Mouse (Mus musculus) heart, adult 2 months (tissue): ENCODE measurements at regions not wholly inside any gene's neighbourhood (a gene's known extent, or its start where the extent isn't known, plus 50 kb on each side); places are given as distances from the start of the nearest gene placed in this dataset.

Experiments
- DNase-seq, 2 experiments: peaks; one replicate each; pipeline ENCODE4 v3.0.0; 2021
- H3K27ac ChIP-seq: fragments of 200-600 bp; 2 replicates; pipeline ENCODE4 v1.8.1; 2022
- H3K27me3 ChIP-seq: fragments of 200-500 bp; 2 replicates; pipeline ENCODE4 v1.6.1; 2012; ENCODE audit warnings: mild to moderate bottlenecking, low read length, inconsistent platforms, mixed read lengths; ENCODE audit not compliant: control insufficient read depth, insufficient read depth
- H3K36me3 ChIP-seq: fragments of 200-500 bp; 2 replicates; pipeline ENCODE4 v1.6.1; 2012; ENCODE audit warnings: low read length, inconsistent platforms; ENCODE audit not compliant: control insufficient read depth, insufficient read depth
- H3K4me1 ChIP-seq: fragments of 200-500 bp; 2 replicates; pipeline ENCODE4 v1.6.1; 2011; ENCODE audit warnings: low read length; ENCODE audit not compliant: control insufficient read depth, insufficient read depth
- H3K4me3 ChIP-seq: fragments of 200-600 bp; 2 replicates; pipeline ENCODE4 v1.8.1; 2022
- H3K79me2 ChIP-seq: fragments of 200-500 bp; replicated peaks from 2 replicates; pipeline ENCODE4 v1.6.1; 2012; ENCODE audit warnings: mild to moderate bottlenecking, inconsistent platforms, low read length, moderate library complexity, mixed read lengths; ENCODE audit not compliant: control insufficient read depth, insufficient read depth
- H3K9ac ChIP-seq: fragments of 200-500 bp; 2 replicates; pipeline ENCODE4 v1.6.1; 2012; ENCODE audit warnings: low read depth, mild to moderate bottlenecking, control low read depth, inconsistent platforms, low read length, mixed read lengths
- CTCF ChIP-seq: fragments of 200-600 bp; IDR thresholded peaks from 2 replicates; pipeline ENCODE4 v1.8.1; 2022; ENCODE audit warnings: antibody characterized with exemption, mild to moderate bottlenecking, moderate library complexity
- EP300 ChIP-seq: fragments of 200-500 bp; IDR thresholded peaks from 2 replicates; pipeline ENCODE4 v1.6.1; 2011; ENCODE audit warnings: low read depth, low read length, control low read depth; ENCODE audit not compliant: insufficient read depth
- POLR2A ChIP-seq: fragments of 200-500 bp; IDR thresholded peaks from 2 replicates; pipeline ENCODE4 v1.6.1; 2011; ENCODE audit warnings: mild to moderate bottlenecking, low read depth, low read length, control low read depth; ENCODE audit not compliant: insufficient read depth
- WGBS: fragments of 180-500 bp; shearing (Covaris S2); methylation state at CpG from one replicate; pipeline ENCODE4 v1.1.7; 2018; 5-methylcytosine and 5-hydroxymethylcytosine counted together
- intact Hi-C: fragments of 180-260 bp; cut with DNase I; formaldehyde crosslinking; loops from one replicate; pipeline ENCODE4 v1.15.1; 2025

- DNase-seq, result no peak
- no peaks in the 10 kb centered on the region; the same call in none of the 2 replicates for H3K4me1 ChIP-seq
- no peak for TF ChIP-seq POLR2A
- TF ChIP-seq CTCF, result no peak
- no peak for TF ChIP-seq EP300
- H3K36me3 ChIP-seq, result no peaks in the 10 kb centered on the region
- intact Hi-C loops, result no loop called here
- H3K4me3 ChIP-seq, result no peak overlapping the region
- H3K27me3 ChIP-seq, result no peaks in the 10 kb centered on the region
- no peak overlapping the region for H3K27ac ChIP-seq
- H3K9ac ChIP-seq, result no peak overlapping the region
- no peaks in the 10 kb centered on the region for H3K79me2 ChIP-seq
- WGBS, result 67% methylated on average over 4 of the region's 4 CpGs
Observed at GRCm38 (mm10) chr16:24124083-24124482, 135.4 kb upstream of the Bcl6 start.

GRCm38 (mm10) chr16:24121633-24122032 is 133.0 kb upstream of the Bcl6 start:
- H3K4me3 ChIP-seq, result no peak overlapping the region
- no peak for DNase-seq
- no peaks in the 10 kb centered on the region for H3K36me3 ChIP-seq
- intact Hi-C loops, result no loop called here
- TF ChIP-seq EP300, result no peak
- TF ChIP-seq POLR2A, result no peak
- TF ChIP-seq CTCF, result no peak
- no peak overlapping the region for H3K27ac ChIP-seq
- no peaks in the 10 kb centered on the region for H3K79me2 ChIP-seq
- H3K9ac ChIP-seq, result no peak overlapping the region
- WGBS, result 91% methylated on average over 6 of the region's 6 CpGs
- H3K27me3 ChIP-seq, result no peaks in the 10 kb centered on the region
- no peaks in the 10 kb centered on the region for H3K4me1 ChIP-seq

GRCm38 (mm10) chr16:24120836-24121235 is 132.2 kb upstream of the Bcl6 start:
- H3K36me3 ChIP-seq, result no peaks in the 10 kb centered on the region
- no peak overlapping the region for H3K9ac ChIP-seq
- H3K4me3 ChIP-seq, result no peak overlapping the region
- H3K27ac ChIP-seq, result no peak overlapping the region
- no peaks in the 10 kb centered on the region for H3K4me1 ChIP-seq
- intact Hi-C loops, result no loop called here
- no peak for TF ChIP-seq EP300
- no peak for TF ChIP-seq CTCF
- no peak for TF ChIP-seq POLR2A
- WGBS, result 71% methylated on average over 6 of the region's 6 CpGs
- DNase-seq, result peak in 1 of 2 experiments; percentile 53
- no peaks in the 10 kb centered on the region for H3K27me3 ChIP-seq
- no peaks in the 10 kb centered on the region for H3K79me2 ChIP-seq

- H3K4me3 ChIP-seq, result no peak overlapping the region
- DNase-seq, result no peak
- intact Hi-C loops, result no loop called here
- no peak overlapping the region for H3K27ac ChIP-seq
- H3K79me2 ChIP-seq, result no peaks in the 10 kb centered on the region
- TF ChIP-seq POLR2A (no peak), CTCF (no peak), EP300 (no peak)
- no peaks in the 10 kb centered on the region for H3K4me1 ChIP-seq
- H3K9ac ChIP-seq, result no peak overlapping the region
- no peaks in the 10 kb centered on the region for H3K36me3 ChIP-seq
- 71% methylated on average over 2 of the region's 2 CpGs for WGBS
- H3K27me3 ChIP-seq, result no peaks in the 10 kb centered on the region
Observed at GRCm38 (mm10) chr16:24118487-24118886, 129.8 kb upstream of the Bcl6 start.

- H3K27me3 ChIP-seq, result no peaks in the 10 kb centered on the region
- intact Hi-C loops, result no loop called here
- 59% methylated on average over 8 of the region's 8 CpGs for WGBS
- H3K4me1 ChIP-seq, result no peaks in the 10 kb centered on the region
- no peak overlapping the region for H3K9ac ChIP-seq
- no peaks in the 10 kb centered on the region for H3K36me3 ChIP-seq
- no peak overlapping the region for H3K4me3 ChIP-seq
- TF ChIP-seq POLR2A, result no peak
- no peak for TF ChIP-seq EP300
- TF ChIP-seq CTCF, result no peak
- H3K27ac ChIP-seq, result no peak overlapping the region
- DNase-seq, result no peak
- no peaks in the 10 kb centered on the region for H3K79me2 ChIP-seq
Observed at GRCm38 (mm10) chr16:24102854-24103690, 114.4 kb upstream of the Bcl6 start.

GRCm38 (mm10) chr16:24097596-24097995 is 108.9 kb upstream of the Bcl6 start:
- DNase-seq, result no peak
- TF ChIP-seq POLR2A, result no peak
- TF ChIP-seq CTCF, result no peak
- TF ChIP-seq EP300, result no peak
- 74% methylated on average over 8 of the region's 8 CpGs for WGBS
- Histone ChIP-seq H3K4me3 (no peak overlapping the region), H3K79me2 (no peaks in the 10 kb centered on the region), H3K36me3 (no peaks in the 10 kb centered on the region), H3K27me3 (no peaks in the 10 kb centered on the region), H3K9ac (no peak overlapping the region), H3K4me1 (no peaks in the 10 kb centered on the region), H3K27ac (no peak overlapping the region)
- intact Hi-C loops, result no loop called here
